7 mouse cellular contexts compared by ENCODE assay signal in genomic region chr9:101073987-101074331, GRCm38 (mm10). TPM values are rescaled to one million over a fixed set of nuclear protein-coding genes. Genes with fewer than 3 reads are reported as not detected.
DNase-seq lines count a peak whose midpoint lies in the region; ATAC-seq and TF ChIP-seq lines count a peak whose summit lies in the region.

Msl2 (plus strand) TSS chr9:101074101.

- H3K36me3 ChIP-seq in E14TG2a.4 (ENCODE audit: insufficient read depth, low read length) (peaks cover 37% of the 10 kb centered on the region), G1E (replicated peaks) (peaks cover 28% of the 10 kb centered on the region)
- no peaks in the 10 kb centered on the region for H3K36me3 ChIP-seq in forebrain, embryonic 13.5 days (ENCODE audit: poor library complexity, severe bottlenecking)
- H3K36me3 ChIP-seq in hindbrain, embryonic 11.5 days (ENCODE audit: control insufficient read depth, insufficient read depth, low read length) = no peaks in the 10 kb centered on the region
- no peaks in the 10 kb centered on the region for H3K36me3 ChIP-seq in liver, embryonic 11.5 days (ENCODE audit: control insufficient read depth, insufficient read depth, low read length)
- H3K36me3 ChIP-seq in stomach, embryonic 16.5 days (ENCODE audit: control insufficient read depth, insufficient read depth, low read length) = no peaks in the 10 kb centered on the region

- DNase-seq in G1E (ENCODE audit: low spot score) = no peak
- DNase-seq in hindbrain, embryonic 11.5 days (ENCODE audit: low spot score) = no peak
- DNase-seq in liver, embryonic 11.5 days (ENCODE audit: low spot score) = no peak
- DNase-seq in embryo, embryonic 10.5 days (ENCODE audit: low spot score) = no peak

- H3K27me3 ChIP-seq in E14TG2a.4 (ENCODE audit: insufficient read depth, low read length) (no peaks in the 10 kb centered on the region), G1E (ENCODE audit: insufficient read depth, low read length) (no peaks in the 10 kb centered on the region)
- H3K27me3 ChIP-seq in forebrain, embryonic 13.5 days = no peaks in the 10 kb centered on the region
- H3K27me3 ChIP-seq in hindbrain, embryonic 11.5 days (ENCODE audit: control insufficient read depth, insufficient read depth, low read length) = no peaks in the 10 kb centered on the region
- H3K27me3 ChIP-seq in liver, embryonic 11.5 days (replicated peaks; ENCODE audit: control insufficient read depth, insufficient read depth, low read length) = no peaks in the 10 kb centered on the region
- H3K27me3 ChIP-seq in stomach, embryonic 16.5 days (ENCODE audit: control insufficient read depth, insufficient read depth, low read length) = no peaks in the 10 kb centered on the region

- peak within 1 kb of the TSS; percentile 99 for H3K27ac ChIP-seq in forebrain, embryonic 13.5 days
- peak within 1 kb of the TSS; percentile 99 for H3K27ac ChIP-seq in hindbrain, embryonic 11.5 days (ENCODE audit: low read depth, low read length)
- peak within 1 kb of the TSS; percentile 99 for H3K27ac ChIP-seq in liver, embryonic 11.5 days (ENCODE audit: low read depth, low read length)
- peak within 1 kb of the TSS; percentile 100 for H3K27ac ChIP-seq in stomach, embryonic 16.5 days (ENCODE audit: low read length)

- H3K4me1 ChIP-seq in E14TG2a.4 (replicated peaks; ENCODE audit: low read depth, low read length) (peaks cover 58% of the 10 kb centered on the region), G1E (ENCODE audit: insufficient read depth, low read depth, low read length) (peaks cover 21% of the 10 kb centered on the region)
- H3K4me1 ChIP-seq in forebrain, embryonic 13.5 days = peaks cover 30% of the 10 kb centered on the region
- H3K4me1 ChIP-seq in hindbrain, embryonic 11.5 days (replicated peaks; ENCODE audit: control insufficient read depth, insufficient read depth, low read length) = peaks cover 2% of the 10 kb centered on the region; the same call in 1 of the 2 replicates
- peaks cover 11% of the 10 kb centered on the region for H3K4me1 ChIP-seq in liver, embryonic 11.5 days (replicated peaks; ENCODE audit: control insufficient read depth, insufficient read depth, low read length)
- H3K4me1 ChIP-seq in stomach, embryonic 16.5 days (ENCODE audit: control insufficient read depth, insufficient read depth, low read length) = peaks cover 17% of the 10 kb centered on the region

- TF ChIP-seq CTCF in E14TG2a.4 (conservative IDR thresholded peaks at IDR 0.05; ENCODE audit: low read length) = no peak
- no peak for TF ChIP-seq CTCF in G1E (IDR thresholded peaks at IDR 0.05; ENCODE audit: low read depth, low read length)

- peak within 1 kb of the TSS; percentile 94 for H3K4me3 ChIP-seq in E14TG2a.4 (replicated peaks; ENCODE audit: low read length)
- peak within 1 kb of the TSS; percentile 95 for H3K4me3 ChIP-seq in G1E (ENCODE audit: low read depth, low read length)
- H3K4me3 ChIP-seq in forebrain, embryonic 13.5 days = peak within 1 kb of the TSS; percentile 100
- peak within 1 kb of the TSS; percentile 95 for H3K4me3 ChIP-seq in hindbrain, embryonic 11.5 days (ENCODE audit: low read depth, low read length)
- H3K4me3 ChIP-seq in liver, embryonic 11.5 days (ENCODE audit: low read depth, low read length) = peak within 1 kb of the TSS; percentile 98
- H3K4me3 ChIP-seq in stomach, embryonic 16.5 days (replicated peaks; ENCODE audit: low read length) = peak within 1 kb of the TSS; percentile 96

- H3K4me2 ChIP-seq in forebrain, embryonic 13.5 days = peak within 1 kb of the TSS; percentile 93
- H3K4me2 ChIP-seq in hindbrain, embryonic 11.5 days (replicated peaks; ENCODE audit: low read depth, low read length) = peak within 1 kb of the TSS; percentile 82
- peak within 1 kb of the TSS; percentile 97 for H3K4me2 ChIP-seq in liver, embryonic 11.5 days
- H3K4me2 ChIP-seq in stomach, embryonic 16.5 days (ENCODE audit: low read depth, low read length) = peak within 1 kb of the TSS; percentile 91

- H3K9ac ChIP-seq in forebrain, embryonic 13.5 days = peak within 1 kb of the TSS; percentile 99
- H3K9ac ChIP-seq in hindbrain, embryonic 11.5 days (ENCODE audit: low read depth, low read length) = peak within 1 kb of the TSS; percentile 99
- H3K9ac ChIP-seq in liver, embryonic 11.5 days (ENCODE audit: low read depth, low read length) = peak within 1 kb of the TSS; percentile 99
- H3K9ac ChIP-seq in stomach, embryonic 16.5 days (ENCODE audit: low read length) = peak within 1 kb of the TSS; percentile 99

- ATAC-seq in G1E (ENCODE audit: extremely low read depth, insufficient number of reproducible peaks, low FRiP score, poor library complexity, severe bottlenecking) = no peak
- ATAC-seq in forebrain, embryonic 13.5 days = peak; percentile 74
- peak; percentile 82 for ATAC-seq in hindbrain, embryonic 11.5 days (ENCODE audit: low FRiP score)
- ATAC-seq in liver, embryonic 11.5 days (replicated peaks; ENCODE audit: low FRiP score) = peak; percentile 44; the same call in 1 of the 2 replicates
- no peak for ATAC-seq in stomach, embryonic 16.5 days (ENCODE audit: insufficient read depth, low FRiP score)

- 0% methylated on average over 23 of the region's 43 CpGs for WGBS in forebrain, embryonic 13.5 days
- WGBS in hindbrain, embryonic 11.5 days = 3% methylated on average over 21 of the region's 43 CpGs
- WGBS in liver, embryonic 11.5 days = 2% methylated on average over 38 of the region's 43 CpGs
- WGBS in stomach, embryonic 16.5 days = 0% methylated on average over 23 of the region's 43 CpGs

- H3K9me3 ChIP-seq in E14TG2a.4 (ENCODE audit: low read length) (no peaks in the 10 kb centered on the region), G1E (replicated peaks) (0 out of 2 replicates have a peak, but pooled peaks cover 5% of the 10 kb centered on the region)
- no peaks in the 10 kb centered on the region for H3K9me3 ChIP-seq in forebrain, embryonic 13.5 days (replicated peaks)
- H3K9me3 ChIP-seq in hindbrain, embryonic 11.5 days (ENCODE audit: control insufficient read depth, low read length) = no peaks in the 10 kb centered on the region
- no peaks in the 10 kb centered on the region for H3K9me3 ChIP-seq in liver, embryonic 11.5 days (ENCODE audit: control insufficient read depth, low read length)
- H3K9me3 ChIP-seq in stomach, embryonic 16.5 days (replicated peaks; ENCODE audit: control insufficient read depth, low read length) = no peaks in the 10 kb centered on the region

RNA-seq across cellular contexts. Expression of gene Msl2, which starts in this region (rescaled TPM):
- 111 and 126 TPM in 2 replicates for total RNA-seq in G1E (2014; fragmentation: Nextera tagmentation)
- 29.1 and 29.6 TPM in 2 replicates for total RNA-seq in G1E (2017)
- polyA plus RNA-seq in G1E (2012) = 21.7 and 24.9 TPM in 2 replicates
- polyA plus RNA-seq in forebrain, embryonic 13.5 days (2015; fragmentation: Nextera tagmentation; extraction: Ambion mirVana) = 5.7 and 6.1 TPM in 2 replicates
- 5.9 and 6.7 TPM in 2 replicates for polyA plus RNA-seq in hindbrain, embryonic 11.5 days (2014; fragmentation: Nextera tagmentation; extraction: Ambion mirVana)
- polyA plus RNA-seq in liver, embryonic 11.5 days (2014; fragmentation: Nextera tagmentation; extraction: Ambion mirVana) = 4.7 and 4.9 TPM in 2 replicates
- 2.9 and 3.2 TPM in 2 replicates for polyA plus RNA-seq in stomach, embryonic 16.5 days (2015; fragmentation: Nextera tagmentation; extraction: Ambion mirVana)

Comparison
In these comparisons a context has a peak if more than half of its experiments do, and no peak if none do; other contexts are left out.
1. ATAC-seq: peak in forebrain, embryonic 13.5 days (single experiment), hindbrain, embryonic 11.5 days (single experiment) and liver, embryonic 11.5 days (single experiment); none in G1E (single experiment) and stomach, embryonic 16.5 days (single experiment).
2. Peak in every context shown above with its lines, with median percentiles within 50 percentile points of each other: H3K4me3 ChIP-seq, H3K27ac ChIP-seq, H3K4me2 ChIP-seq and H3K9ac ChIP-seq.